Mouse (Mus musculus) forebrain, embryonic 16.5 days (tissue): ENCODE measurements at regions not wholly inside any gene's neighbourhood (a gene's known extent, or its start where the extent isn't known, plus 50 kb on each side); places are given as distances from the start of the nearest gene placed in this dataset.

Experiments
- ATAC-seq: fragments of 200-750 bp; cut with Nextera tagmentation; 2 replicates; pipeline ENCODE4 v1.8.0; 2017; ENCODE audit warnings: mild to moderate bottlenecking, moderate library complexity
- H3K27ac ChIP-seq: fragments of 300-500 bp; sonication (generic); 2 replicates; pipeline ENCODE4 v1.5.1; 2014; ENCODE audit warnings: low read length, control low read depth
- H3K27me3 ChIP-seq: fragments of 300-500 bp; sonication (generic); replicated peaks from 2 replicates; pipeline ENCODE4 v1.6.1; 2014; ENCODE audit warnings: low read length; ENCODE audit not compliant: control insufficient read depth, insufficient read depth
- H3K36me3 ChIP-seq: fragments of 300-500 bp; sonication (generic); 2 replicates; pipeline ENCODE4 v1.6.1; 2014; ENCODE audit not compliant: control insufficient read depth, insufficient read depth
- H3K4me1 ChIP-seq: fragments of 300-500 bp; sonication (generic); replicated peaks from 2 replicates; pipeline ENCODE4 v1.6.1; 2014; ENCODE audit warnings: low read length; ENCODE audit not compliant: control insufficient read depth, insufficient read depth
- H3K4me2 ChIP-seq: fragments of 300-500 bp; sonication (generic); 2 replicates; pipeline ENCODE4 v1.6.1; 2014; ENCODE audit warnings: mild to moderate bottlenecking, low read length, control low read depth
- H3K4me3 ChIP-seq: fragments of 300-500 bp; sonication (generic); replicated peaks from 2 replicates; pipeline ENCODE4 v1.5.1; 2014; ENCODE audit warnings: mild to moderate bottlenecking, low read length, control low read depth
- H3K9ac ChIP-seq: fragments of 300-500 bp; sonication (generic); replicated peaks from 2 replicates; pipeline ENCODE4 v1.6.1; 2014; ENCODE audit warnings: low read depth, low read length, control low read depth
- H3K9me3 ChIP-seq: fragments of 300-500 bp; sonication (generic); 2 replicates; pipeline ENCODE4 v1.6.1; 2016; ENCODE audit warnings: low read length; ENCODE audit not compliant: control insufficient read depth
- WGBS: fragments of 180-500 bp; shearing (Covaris S2); extraction: QIAGEN DNeasy Blood & Tissue Kit; methylation state at CpG from one replicate; pipeline ENCODE4 v1.1.7; 2014; 5-methylcytosine and 5-hydroxymethylcytosine counted together

DNA sequence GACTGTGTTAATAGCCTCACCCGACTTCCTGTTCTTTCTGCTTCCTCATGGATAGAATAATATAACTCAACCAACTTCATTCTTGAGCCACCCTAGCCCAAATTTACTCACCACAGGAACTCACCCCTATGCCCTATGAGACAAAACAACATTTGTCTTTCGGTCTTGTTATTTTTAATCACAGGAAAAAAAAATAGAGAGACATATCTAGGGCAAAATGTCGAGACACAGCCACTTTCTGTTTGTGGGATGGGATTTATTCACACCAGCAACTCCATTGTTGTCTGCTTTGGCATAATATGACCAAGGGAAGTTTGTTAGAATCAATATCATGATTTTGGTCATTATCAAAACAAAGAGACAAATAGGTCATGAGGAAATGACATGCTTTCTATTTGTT is 1102.4 kb upstream of the Pcdh20 start:
- WGBS, result 79% methylated on average over 3 of the region's 3 CpGs
- no peaks in the 10 kb centered on the region for H3K36me3 ChIP-seq
- H3K9me3 ChIP-seq, result no peaks in the 10 kb centered on the region
- ATAC-seq, result no peak
- H3K9ac ChIP-seq, result no peak overlapping the region
- H3K4me1 ChIP-seq, result no peaks in the 10 kb centered on the region
- no peak overlapping the region for H3K4me2 ChIP-seq
- no peak overlapping the region for H3K4me3 ChIP-seq
- no peaks in the 10 kb centered on the region for H3K27me3 ChIP-seq
- no peak overlapping the region for H3K27ac ChIP-seq

DNA sequence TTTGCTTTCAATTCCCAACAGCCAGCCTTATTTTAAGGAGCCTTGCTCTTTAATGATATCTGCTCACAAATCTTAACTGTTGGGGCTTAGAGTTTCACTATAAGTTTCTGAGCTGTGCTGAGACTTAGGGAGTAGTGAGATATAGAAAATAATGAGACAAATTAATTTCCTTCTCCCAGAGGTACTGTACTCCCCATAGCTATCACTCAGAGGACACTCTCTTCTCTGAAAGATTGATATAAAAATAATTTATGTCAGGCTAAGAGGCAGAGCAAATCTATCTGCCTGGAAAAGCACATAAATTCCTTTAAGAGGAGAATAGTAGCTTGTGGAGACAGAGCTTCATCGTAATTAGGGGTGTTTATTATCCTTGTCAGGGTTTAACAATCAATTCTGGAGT is 1100.5 kb upstream of the Pcdh20 start:
- no peaks in the 10 kb centered on the region for H3K9me3 ChIP-seq
- H3K4me1 ChIP-seq, result no peaks in the 10 kb centered on the region
- H3K9ac ChIP-seq, result no peak overlapping the region
- H3K4me2 ChIP-seq, result no peak overlapping the region
- no peak overlapping the region for H3K4me3 ChIP-seq
- no peaks in the 10 kb centered on the region for H3K36me3 ChIP-seq
- ATAC-seq, result no peak
- WGBS, result 63% methylated on average over 1 of the region's 1 CpGs
- no peaks in the 10 kb centered on the region for H3K27me3 ChIP-seq
- no peak overlapping the region for H3K27ac ChIP-seq

GRCm38 (mm10) chr14:89559822-89560477 is 1088.8 kb upstream of the Pcdh20 start:
- Histone ChIP-seq H3K27ac (no peak overlapping the region), H3K4me2 (no peak overlapping the region), H3K9ac (no peak overlapping the region), H3K9me3 (no peaks in the 10 kb centered on the region), H3K27me3 (no peaks in the 10 kb centered on the region), H3K4me1 (no peaks in the 10 kb centered on the region), H3K36me3 (no peaks in the 10 kb centered on the region), H3K4me3 (no peak overlapping the region)
- no peak for ATAC-seq
- WGBS, result 87% methylated on average over 3 of the region's 3 CpGs

DNA sequence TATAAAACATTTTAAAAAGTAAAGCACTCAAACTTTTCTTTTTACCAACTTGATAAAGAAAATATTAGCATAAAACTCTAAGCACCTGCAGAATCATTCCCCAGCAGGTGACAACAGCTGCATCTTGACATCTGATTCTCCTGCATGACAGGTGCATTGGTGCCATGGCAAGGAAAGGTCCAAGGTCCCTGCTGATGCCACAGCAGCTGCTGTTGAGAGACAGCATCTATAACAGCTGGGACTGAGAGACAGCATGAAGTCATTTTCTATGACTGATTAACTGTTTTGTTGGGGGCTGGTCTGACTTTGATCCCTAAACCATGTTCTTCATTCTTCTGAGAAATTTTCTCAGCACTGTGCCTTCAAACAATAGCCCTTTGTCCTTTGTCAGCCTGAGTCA is 1086.1 kb upstream of the Pcdh20 start:
- Histone ChIP-seq H3K27ac (no peak overlapping the region), H3K9ac (no peak overlapping the region)

GRCm38 (mm10) chr14:89556245-89556644 is 1085.0 kb upstream of the Pcdh20 start:
- H3K4me2 ChIP-seq, result no peak overlapping the region
- H3K9ac ChIP-seq, result no peak overlapping the region
- H3K9me3 ChIP-seq, result no peaks in the 10 kb centered on the region
- WGBS, result 44% methylated on average over 2 of the region's 2 CpGs
- H3K27me3 ChIP-seq, result no peaks in the 10 kb centered on the region
- ATAC-seq, result no peak
- H3K27ac ChIP-seq, result no peak overlapping the region
- H3K36me3 ChIP-seq, result no peaks in the 10 kb centered on the region
- no peaks in the 10 kb centered on the region for H3K4me1 ChIP-seq
- no peak overlapping the region for H3K4me3 ChIP-seq

More for the DNA sequence above, 1086.1 kb upstream of the Pcdh20 start:
- Histone ChIP-seq H3K27me3 (no peaks in the 10 kb centered on the region), H3K4me2 (no peak overlapping the region), H3K9me3 (no peaks in the 10 kb centered on the region), H3K4me3 (no peak overlapping the region), H3K36me3 (no peaks in the 10 kb centered on the region), H3K4me1 (no peaks in the 10 kb centered on the region)
- no peak for ATAC-seq

GRCm38 (mm10) chr14:89554127-89554526 is 1082.9 kb upstream of the Pcdh20 start:
- H3K4me3 ChIP-seq, result no peak overlapping the region
- 50% methylated on average over 3 of the region's 3 CpGs for WGBS

More at GRCm38 (mm10) chr14:89554127-89554526, 1082.9 kb upstream of the Pcdh20 start:
- no peak overlapping the region for H3K9ac ChIP-seq
- no peak overlapping the region for H3K4me2 ChIP-seq
- H3K27me3 ChIP-seq, result no peaks in the 10 kb centered on the region
- no peak for ATAC-seq
- no peaks in the 10 kb centered on the region for H3K9me3 ChIP-seq
- H3K4me1 ChIP-seq, result no peaks in the 10 kb centered on the region
- no peak overlapping the region for H3K27ac ChIP-seq
- no peaks in the 10 kb centered on the region for H3K36me3 ChIP-seq
